Mouse (Mus musculus) v-Abl transformed pro-B cells (cell line): Measurements from ENCODE around the gene F2.
"Not testable (repeated sequence)": the region's sequence is repeated elsewhere in the genome, so short reads cannot be mapped to it uniquely, and the experiment has no call there.

Experiments
- in situ Hi-C, 2 experiments: fragments of 400-800 bp; cut with MboI; formaldehyde crosslinking; loops; one replicate each; pipeline ENCODE4 v1.15.1; 2025; ENCODE audit not compliant: unreplicated experiment in 2 of 2

Gene F2

GRCm38 (mm10) chr2:91649152-91649551, 12.9 kb upstream of the F2 start:
- in situ Hi-C loops = no loop called here

GRCm38 (mm10) chr2:91646733-91647132, 10.5 kb upstream of the F2 start:
- in situ Hi-C loops = no loop called here

GRCm38 (mm10) chr2:91645811-91646210, 9.6 kb upstream of the F2 start:
- in situ Hi-C loops = no loop called here

GRCm38 (mm10) chr2:91645354-91645753, 9.1 kb upstream of the F2 start:
- in situ Hi-C loops = no loop called here

GRCm38 (mm10) chr2:91644021-91644420, 7.8 kb upstream of the F2 start:
- in situ Hi-C loops = no loop called here

GRCm38 (mm10) chr2:91642825-91643415, 6.7 kb upstream of the F2 start:
- in situ Hi-C loops = no loop called here

- in situ Hi-C loops = no loop called here
Measured at GRCm38 (mm10) chr2:91638931-91639330, 2.7 kb upstream of the F2 start.

GRCm38 (mm10) chr2:91636727-91637338, 619 bp upstream of the F2 start:
- in situ Hi-C loops = no loop called here

GRCm38 (mm10) chr2:91635486-91635885, 728 bp downstream of the F2 start:
- in situ Hi-C loops = no loop called here

GRCm38 (mm10) chr2:91634841-91635240, 1.4 kb downstream of the F2 start:
- in situ Hi-C loops = no loop called here

GRCm38 (mm10) chr2:91633334-91633977, 2.8 kb downstream of the F2 start:
- in situ Hi-C loops = no loop called here

- in situ Hi-C loops = no loop called here
Measured at GRCm38 (mm10) chr2:91632316-91632715, 3.9 kb downstream of the F2 start.

GRCm38 (mm10) chr2:91631826-91632225, 4.4 kb downstream of the F2 start:
- in situ Hi-C loops = no loop called here

GRCm38 (mm10) chr2:91630384-91630783, 5.8 kb downstream of the F2 start:
- in situ Hi-C loops = no loop called here

GRCm38 (mm10) chr2:91629682-91630081, 6.5 kb downstream of the F2 start:
- in situ Hi-C loops = no loop called here

GRCm38 (mm10) chr2:91628171-91628570, 8.0 kb downstream of the F2 start:
- in situ Hi-C loops = no loop called here

- in situ Hi-C loops = no loop called here
Measured at GRCm38 (mm10) chr2:91627486-91627885, 8.7 kb downstream of the F2 start.

GRCm38 (mm10) chr2:91623366-91623765, 12.8 kb downstream of the F2 start:
- in situ Hi-C loops = not testable (repeated sequence)

- in situ Hi-C loops = no loop called here
Measured at GRCm38 (mm10) chr2:91622356-91622755, 13.9 kb downstream of the F2 start.

GRCm38 (mm10) chr2:91609370-91609769, 26.8 kb downstream of the F2 start:
- in situ Hi-C loops = not testable (repeated sequence)

- in situ Hi-C loops = loop anchor here in 1 of 2 experiments (5.0 kb wide), 1 partner anchor 320 kb away; no protein-coding TSS in a partner anchor
Measured at GRCm38 (mm10) chr2:91602389-91602788, 33.8 kb downstream of the F2 start.

- in situ Hi-C loops = loop anchor here in 1 of 2 experiments (5.0 kb wide), 1 partner anchor 322 kb away; no protein-coding TSS in a partner anchor
Measured at GRCm38 (mm10) chr2:91600475-91600874, 35.7 kb downstream of the F2 start.
